Mouse (Mus musculus) megakaryocyte, embryonic 14.5 days (primary cell): ENCODE results near the gene Trappc1. TPM values are rescaled to one million over a fixed set of nuclear protein-coding genes. Genes with fewer than 3 reads are reported as not detected.

Experiments
- H3K27me3 ChIP-seq: replicated peaks from 2 replicates; pipeline ENCODE3; 2012; ENCODE audit warnings: inconsistent platforms
- H3K36me3 ChIP-seq: replicated peaks from 2 replicates; pipeline ENCODE3; 2012; ENCODE audit warnings: low read length, inconsistent platforms, mixed read lengths
- H3K4me1 ChIP-seq: 2 replicates; pipeline ENCODE4 v1.6.1; 2012; ENCODE audit warnings: inconsistent platforms
- H3K4me3 ChIP-seq: replicated peaks from 2 replicates; pipeline ENCODE3; 2012; ENCODE audit warnings: moderate library complexity, mild to moderate bottlenecking, inconsistent platforms
- H3K9me3 ChIP-seq: 2 replicates; pipeline ENCODE4 v1.6.1; 2012; ENCODE audit warnings: inconsistent platforms
- FLI1 ChIP-seq: IDR thresholded peaks from 2 replicates; pipeline ENCODE4 v1.6.1; 2012; ENCODE audit warnings: low read length, inconsistent platforms, mixed read lengths
- GATA1 ChIP-seq: IDR thresholded peaks from 3 replicates; pipeline ENCODE4 v1.6.1; 2012; ENCODE audit warnings: mixed read lengths, low read length, inconsistent platforms, borderline replicate concordance
- polyA plus RNA-seq: library from polyadenylated mRNA; stranded (reverse); fragments of >175 nt; gene quantifications from 2 replicates; pipeline ENCODE4 v1.2.3, GENCODE M21; 2012; ENCODE audit warnings: low replicate concordance; ENCODE audit not compliant: insufficient read depth

Trappc1 gene
- polyA plus RNA-seq, 1 experiment, result 11.6 TPM

DNA sequence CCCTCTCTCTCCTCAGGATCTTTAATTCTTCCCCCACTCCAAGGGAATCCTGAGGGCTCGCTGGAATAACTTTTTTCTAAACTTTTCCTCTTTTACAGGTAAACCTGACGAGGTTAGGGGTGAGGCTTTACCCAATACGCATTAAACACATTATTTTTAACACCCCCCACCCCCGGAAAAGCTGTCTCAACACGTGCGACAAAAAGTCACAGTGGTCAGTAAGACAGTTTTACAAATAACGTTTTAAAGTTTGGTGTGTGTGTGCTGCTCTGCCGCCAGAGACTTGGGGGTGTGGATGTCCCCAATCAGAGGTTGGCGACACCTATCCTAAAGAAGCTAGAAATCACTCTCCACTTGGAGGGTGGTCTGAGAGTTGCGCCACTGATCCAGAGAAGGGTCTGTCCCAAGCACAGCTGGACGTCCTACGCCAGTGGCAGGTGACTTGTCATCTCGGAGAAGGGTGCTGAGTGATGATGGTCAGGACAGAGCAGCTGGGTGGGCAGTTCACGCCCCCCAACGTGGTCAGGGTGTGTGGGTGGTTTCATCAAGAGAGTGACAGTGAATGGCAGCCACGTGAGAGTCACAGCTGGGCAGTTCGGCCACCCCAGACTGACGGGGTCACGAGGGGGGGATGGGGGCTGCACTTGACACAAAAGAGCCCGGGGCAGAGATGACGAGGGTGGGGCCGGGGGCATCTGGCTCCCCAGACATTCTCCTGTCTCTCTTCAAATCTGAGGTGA, 44.0 kb downstream of the Trappc1 start:
- Histone ChIP-seq H3K4me1 (peaks cover 56% of the 10 kb centered on the region), H3K27me3 (peaks cover 82% of the 10 kb centered on the region), H3K4me3 (peak overlapping the region; percentile 93), H3K36me3 (no peaks in the 10 kb centered on the region), H3K9me3 (0 out of 2 replicates have a peak, but pooled peaks cover 1% of the 10 kb centered on the region)
- TF ChIP-seq FLI1 (no peak), GATA1 (no peak)

DNA sequence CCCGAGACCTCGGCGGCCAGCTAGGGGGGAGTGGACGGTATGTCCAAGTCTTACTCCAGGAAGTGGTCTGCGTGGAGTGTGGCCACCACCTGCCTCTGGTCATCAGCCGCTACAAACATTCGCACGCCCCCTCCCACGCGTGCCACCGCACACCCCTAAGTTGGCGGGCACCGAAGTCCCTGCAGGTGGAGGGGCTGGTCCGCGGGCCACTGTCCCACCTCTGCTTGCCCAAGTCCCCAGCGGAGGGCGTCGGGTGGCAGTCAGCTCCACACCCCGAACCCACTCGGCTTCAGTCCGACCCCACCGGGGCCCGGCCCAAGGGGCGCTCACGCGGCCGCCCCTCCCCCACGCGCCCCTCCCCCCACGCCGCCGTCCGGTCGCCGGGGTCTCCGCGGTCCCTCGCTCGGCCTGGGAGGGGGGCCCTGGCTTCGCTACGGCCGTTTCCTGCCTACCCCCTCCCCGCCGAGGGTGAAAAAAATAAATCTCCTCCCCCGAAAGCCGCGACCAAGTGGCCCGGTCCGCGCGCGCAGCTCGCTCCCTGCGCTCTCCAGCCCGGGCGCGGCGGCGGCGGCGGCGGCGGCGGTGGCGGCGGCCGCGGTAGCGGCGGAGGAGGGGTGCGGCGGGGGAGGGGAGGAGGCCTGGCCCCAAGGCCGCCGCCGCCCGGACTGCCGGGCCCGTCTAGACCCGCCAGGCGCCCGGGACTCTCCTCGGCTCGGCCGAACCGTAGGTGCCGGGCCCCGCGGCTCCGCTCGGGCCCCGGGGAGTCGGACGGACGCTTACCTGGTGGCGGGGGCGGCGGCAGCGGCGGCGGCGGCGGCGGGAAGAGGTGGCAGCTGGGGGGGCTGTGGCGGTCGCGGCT, 44.8 kb downstream of the Trappc1 start:
- TF ChIP-seq GATA1, result no peak
- no peak for TF ChIP-seq FLI1
- Histone ChIP-seq H3K4me3 (peak overlapping the region; percentile 93), H3K27me3 (peaks cover 85% of the 10 kb centered on the region), H3K4me1 (peaks cover 64% of the 10 kb centered on the region), H3K36me3 (no peaks in the 10 kb centered on the region), H3K9me3 (no peaks in the 10 kb centered on the region)

DNA sequence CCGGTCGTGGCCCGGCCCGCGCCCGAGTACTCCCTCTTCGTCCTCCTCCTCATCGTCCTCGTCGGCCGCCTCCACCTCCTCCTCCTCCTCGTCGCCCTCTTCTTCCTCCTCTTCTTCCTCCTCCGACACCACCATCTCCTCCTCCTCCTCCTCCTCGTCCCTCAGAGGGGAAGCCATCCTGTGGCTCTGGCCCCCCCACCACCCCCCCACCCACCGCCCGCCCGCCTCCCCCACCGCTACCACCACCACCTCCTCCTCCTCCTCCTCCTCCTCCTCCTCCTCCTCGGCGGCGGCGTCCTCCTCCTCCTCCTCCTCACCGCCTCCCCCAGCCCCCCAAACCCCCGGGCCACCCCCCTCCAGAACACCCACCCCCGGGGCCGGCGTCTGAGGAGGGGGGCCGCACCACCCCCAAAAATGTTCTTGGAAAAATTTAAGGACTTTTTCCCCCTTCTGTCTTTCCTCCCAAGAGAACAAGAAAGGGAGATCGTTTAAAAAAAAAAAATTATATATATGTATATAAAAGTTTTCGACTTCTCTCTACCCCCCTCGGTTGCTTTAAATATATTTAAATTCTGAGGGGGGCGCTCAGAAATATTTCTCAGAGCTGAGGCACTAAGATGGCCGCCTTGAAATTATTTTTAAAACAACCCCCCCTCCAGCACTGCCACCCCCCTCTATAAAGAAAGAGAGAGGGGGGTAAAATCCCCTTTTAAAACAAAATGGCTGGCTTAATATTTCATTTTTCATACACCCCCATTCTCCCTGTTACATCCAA, 45.6 kb downstream of the Trappc1 start, which contains the start of gene Chd3:
Gene Chd3 (minus strand): TSS at position 192 of the 775 bp plus-strand sequence.
- Histone ChIP-seq H3K9me3 (no peaks in the 10 kb centered on the region), H3K4me1 (peaks cover 65% of the 10 kb centered on the region), H3K4me3 (peak within 1 kb of the TSS; percentile 93), H3K36me3 (no peaks in the 10 kb centered on the region), H3K27me3 (peaks cover 86% of the 10 kb centered on the region)
- no peak for TF ChIP-seq FLI1
- TF ChIP-seq GATA1, result no peak

DNA sequence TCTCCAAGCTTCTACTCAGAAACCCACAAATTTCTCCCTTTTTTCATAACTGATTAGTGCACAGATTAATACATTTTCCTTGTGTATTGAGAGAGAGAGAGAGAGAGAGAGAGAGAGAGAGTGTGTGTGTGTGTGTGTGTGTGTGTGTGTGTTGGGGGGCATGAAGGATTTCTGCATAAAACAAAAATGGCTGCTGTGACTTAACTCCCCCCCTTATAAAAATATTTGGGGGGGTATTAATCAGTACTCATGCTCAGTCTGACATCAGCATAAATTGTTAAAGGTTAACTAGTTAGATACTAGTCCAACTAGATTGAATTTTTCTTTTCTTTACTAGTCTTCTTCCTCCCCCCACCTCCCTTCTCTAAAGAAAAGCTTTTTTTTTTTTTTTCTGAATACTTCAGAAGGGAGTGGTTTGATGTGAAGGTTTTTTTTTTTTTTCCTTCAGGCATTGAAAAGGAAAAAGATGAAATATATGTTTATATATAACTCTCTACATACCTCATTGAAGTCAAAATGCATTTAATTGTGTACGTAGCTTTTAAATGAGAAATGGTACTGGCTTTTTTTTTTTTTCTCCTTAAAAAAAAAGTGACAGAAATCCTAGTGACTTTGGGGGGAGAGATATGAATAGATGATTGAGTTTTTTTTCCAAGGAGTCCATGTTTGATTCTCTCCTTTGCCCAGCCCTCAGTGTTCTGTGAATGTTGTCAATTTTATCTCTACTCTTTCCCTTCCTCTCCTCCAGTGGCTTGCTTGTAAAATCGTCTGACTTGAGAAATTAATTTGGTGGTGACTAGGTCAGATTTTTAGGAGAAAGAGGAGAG, 46.4 kb downstream of the Trappc1 start:
- no peak for TF ChIP-seq GATA1
- no peak for TF ChIP-seq FLI1
- Histone ChIP-seq H3K27me3 (peaks cover 78% of the 10 kb centered on the region), H3K9me3 (no peaks in the 10 kb centered on the region), H3K4me3 (no peak overlapping the region), H3K4me1 (peaks cover 60% of the 10 kb centered on the region), H3K36me3 (no peaks in the 10 kb centered on the region)

DNA sequence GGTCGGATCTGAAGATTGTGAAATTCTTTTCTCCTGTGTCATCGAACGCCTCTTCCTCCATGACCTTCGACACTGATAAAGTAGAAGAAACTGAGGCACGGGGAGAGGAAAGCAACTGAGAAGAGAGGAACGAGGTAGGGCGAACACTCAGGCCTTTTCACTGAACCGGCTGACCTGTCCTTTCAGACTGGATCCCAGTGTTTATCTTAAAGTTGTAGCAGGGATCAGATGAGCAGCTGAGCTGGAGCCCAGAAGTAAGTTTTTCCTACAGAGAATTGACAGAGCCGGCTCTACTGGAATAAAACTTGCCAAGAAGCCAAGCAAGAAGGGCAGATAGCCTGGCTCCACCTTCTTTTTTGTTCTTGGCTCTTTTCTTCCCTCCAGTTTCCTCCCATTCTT, 47.0 kb downstream of the Trappc1 start:
- peaks cover 57% of the 10 kb centered on the region for H3K4me1 ChIP-seq
- H3K4me3 ChIP-seq, result no peak overlapping the region
- TF ChIP-seq FLI1 (no peak), GATA1 (no peak)
- no peaks in the 10 kb centered on the region for H3K9me3 ChIP-seq
- H3K27me3 ChIP-seq, result peaks cover 72% of the 10 kb centered on the region
- no peaks in the 10 kb centered on the region for H3K36me3 ChIP-seq

DNA sequence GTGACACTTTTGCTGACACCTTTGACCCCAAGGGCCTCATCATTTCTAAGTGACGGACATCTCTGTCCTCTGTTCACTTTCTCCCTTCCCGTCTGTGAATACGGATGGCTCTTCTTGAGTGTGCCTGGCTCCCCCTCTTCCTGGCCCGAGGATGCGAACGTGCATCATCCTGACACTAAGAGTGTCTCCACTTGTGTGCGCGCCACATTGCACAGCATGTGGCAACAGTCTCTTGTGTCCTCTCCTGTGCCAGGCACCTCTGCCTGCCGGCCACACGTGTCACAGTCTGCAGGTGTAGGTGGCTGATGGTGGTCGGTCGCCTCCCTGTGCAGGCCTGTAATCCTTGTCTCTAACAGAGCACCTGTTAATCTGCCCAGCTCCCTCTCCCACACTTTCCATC, 47.8 kb downstream of the Trappc1 start:
- Histone ChIP-seq H3K4me1 (peaks cover 57% of the 10 kb centered on the region), H3K36me3 (no peaks in the 10 kb centered on the region), H3K9me3 (no peaks in the 10 kb centered on the region), H3K27me3 (peaks cover 65% of the 10 kb centered on the region), H3K4me3 (peak overlapping the region; percentile 1)
- TF ChIP-seq FLI1 (no peak), GATA1 (no peak)

DNA sequence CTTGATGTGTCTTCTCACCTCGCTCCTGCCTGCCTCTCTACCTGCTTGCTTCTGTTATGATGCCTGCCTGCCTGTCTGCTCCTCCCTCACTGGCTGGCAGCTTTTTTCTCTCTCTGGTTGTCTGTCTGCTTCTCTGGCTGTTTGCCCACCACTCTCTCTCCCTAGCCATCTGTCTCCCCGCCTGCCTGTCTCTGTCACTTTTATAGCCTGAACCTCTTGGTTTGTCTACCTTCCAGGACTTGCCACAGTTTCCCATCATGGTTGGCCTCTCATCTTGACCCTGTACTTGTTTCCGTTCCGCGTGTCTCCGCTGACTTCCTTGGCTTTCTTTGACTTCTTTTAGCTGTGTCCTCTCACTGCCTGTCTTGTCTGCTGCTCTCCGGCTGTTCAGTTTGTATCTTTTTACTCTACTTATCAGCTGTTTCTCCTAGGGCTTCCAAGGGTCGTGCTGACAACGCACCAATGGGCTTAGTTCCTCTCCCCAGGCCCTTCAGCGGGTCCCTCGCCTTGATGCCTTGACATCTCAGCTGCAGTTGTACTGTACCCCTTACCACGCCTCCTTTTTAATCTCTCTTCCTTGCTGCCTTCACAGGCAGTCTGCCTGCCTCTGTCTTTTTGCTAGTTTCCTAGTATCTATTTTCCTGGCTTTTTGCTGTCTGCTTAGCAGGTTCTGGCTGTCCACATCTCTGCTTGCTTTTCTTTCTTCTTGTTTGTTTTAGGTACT, 48.4 kb downstream of the Trappc1 start:
- no peak for TF ChIP-seq FLI1
- TF ChIP-seq GATA1, result no peak
- no peaks in the 10 kb centered on the region for H3K9me3 ChIP-seq
- peaks cover 60% of the 10 kb centered on the region for H3K27me3 ChIP-seq
- H3K4me1 ChIP-seq, result peaks cover 54% of the 10 kb centered on the region
- no peaks in the 10 kb centered on the region for H3K36me3 ChIP-seq
- no peak overlapping the region for H3K4me3 ChIP-seq

DNA sequence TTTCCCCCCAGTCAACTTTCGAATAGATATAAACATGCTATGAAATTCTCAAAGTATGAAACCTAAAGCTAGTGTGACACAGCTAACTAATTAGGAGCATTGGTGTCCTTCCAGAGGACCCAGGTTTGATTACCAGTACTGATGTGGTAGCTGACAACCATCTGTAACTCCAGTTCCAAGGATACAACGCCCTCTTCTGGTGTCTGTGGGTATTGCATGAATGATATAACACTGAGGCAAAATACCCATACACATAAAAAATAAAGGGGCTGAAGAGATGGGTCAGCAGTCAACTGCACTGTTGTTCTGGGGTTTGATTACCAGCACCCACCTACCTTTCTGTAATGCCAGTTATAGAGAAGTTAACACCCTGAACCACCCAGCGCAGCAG, 49.0 kb downstream of the Trappc1 start:
- Histone ChIP-seq H3K4me3 (no peak overlapping the region), H3K9me3 (no peaks in the 10 kb centered on the region), H3K27me3 (peaks cover 55% of the 10 kb centered on the region), H3K36me3 (no peaks in the 10 kb centered on the region), H3K4me1 (peaks cover 52% of the 10 kb centered on the region)
- no peak for TF ChIP-seq FLI1
- no peak for TF ChIP-seq GATA1
